Comparison of ENCODE assay signal across 18 mouse cellular contexts in genomic region chr3:65950831-65951365, GRCm38 (mm10). TPM values are rescaled to one million over a fixed set of nuclear protein-coding genes. Genes with fewer than 3 reads are reported as not detected.
DNase-seq lines count a peak whose midpoint lies in the region; ATAC-seq and TF ChIP-seq lines count a peak whose summit lies in the region.
"Had no signal": no experiment of that assay in that cellular context is flagged by ENCODE, and none has a peak within 500 bp of the region (broad histone marks: within the 10 kb centered on the region; RNA-seq: fewer than 3 reads in every experiment).

No protein-coding gene starts in this region.

- H3K4me1 ChIP-seq in liver, postnatal 0 days (ENCODE audit: insufficient read depth), result peaks cover 19% of the 10 kb centered on the region
- H3K4me1 ChIP-seq in liver, embryonic 12.5 days, result peaks cover 36% of the 10 kb centered on the region
- H3K4me1 ChIP-seq in stomach, postnatal 0 days (replicated peaks; ENCODE audit: control insufficient read depth, insufficient read depth), result no peaks in the 10 kb centered on the region

- WGBS in liver, postnatal 0 days (ENCODE audit: insufficient replicate concordance), result 86% methylated on average over 4 of the region's 4 CpGs
- WGBS in liver, embryonic 12.5 days (ENCODE audit: insufficient replicate concordance), result 90% methylated on average over 4 of the region's 4 CpGs
- 81% methylated on average over 4 of the region's 4 CpGs for WGBS in stomach, postnatal 0 days

- DNase-seq in liver, postnatal 0 days, result no peak
- peak; percentile 57 for DNase-seq in cerebellum, adult 11-12 months
- peak; percentile 69 to 76 for DNase-seq in cerebellum, postnatal 25 days
- no peak for DNase-seq in urinary bladder, postnatal 36 days (ENCODE audit: low spot score in 2 of 2)
- no peak for DNase-seq in stomach, postnatal 0 days (ENCODE audit: low spot score)
- DNase-seq in ovary, postnatal 36 days (ENCODE audit: low spot score), result no peak
- DNase-seq: kidney, adult 8-10 months; kidney, postnatal 36 days; liver; lung, adult 2 months; lung, postnatal 36 days; retina, postnatal 1 day; right cerebral cortex, postnatal 4 days; thymus, postnatal 36 days had no signal

- no peak overlapping the region for H3K27ac ChIP-seq in liver, postnatal 0 days (ENCODE audit: low read depth)
- no peak overlapping the region for H3K27ac ChIP-seq in liver, embryonic 12.5 days
- no peak overlapping the region for H3K27ac ChIP-seq in stomach, postnatal 0 days (replicated peaks)
- H3K27ac ChIP-seq: forebrain, embryonic 13.5 days had no signal

- peaks cover 84% of the 10 kb centered on the region for H3K36me3 ChIP-seq in liver, postnatal 0 days (replicated peaks; ENCODE audit: insufficient read depth, low read length)
- peaks cover 88% of the 10 kb centered on the region for H3K36me3 ChIP-seq in liver, embryonic 12.5 days
- peaks cover 16% of the 10 kb centered on the region for H3K36me3 ChIP-seq in stomach, postnatal 0 days (ENCODE audit: control insufficient read depth, insufficient read depth, low read length)

- H3K27me3 ChIP-seq in liver, postnatal 0 days (ENCODE audit: insufficient read depth, low read length), result no peaks in the 10 kb centered on the region
- no peaks in the 10 kb centered on the region for H3K27me3 ChIP-seq in liver, embryonic 12.5 days (replicated peaks)
- H3K27me3 ChIP-seq in stomach, postnatal 0 days (ENCODE audit: control insufficient read depth, insufficient read depth, low read length), result no peaks in the 10 kb centered on the region
- H3K27me3 ChIP-seq: forebrain, embryonic 13.5 days had no signal

- TF ChIP-seq EP300 in liver, postnatal 0 days (IDR thresholded peaks at IDR 0.05; ENCODE audit: low read depth), result no peak
- TF ChIP-seq EP300 in stomach, postnatal 0 days (optimal IDR thresholded peaks at IDR 0.05), result no peak

- H3K9me3 ChIP-seq in liver, postnatal 0 days (ENCODE audit: low read length), result no peaks in the 10 kb centered on the region
- H3K9me3 ChIP-seq in liver, embryonic 12.5 days (replicated peaks), result no peaks in the 10 kb centered on the region
- no peaks in the 10 kb centered on the region for H3K9me3 ChIP-seq in stomach, postnatal 0 days (ENCODE audit: control insufficient read depth, low read length)
- H3K9me3 ChIP-seq: forebrain, embryonic 13.5 days had no signal

- ATAC-seq in liver, postnatal 0 days, result peak; percentile 8; the same call in 1 of the 2 replicates
- ATAC-seq in liver, embryonic 12.5 days, result no peak; the same call in 1 of the 2 replicates
- no peak for ATAC-seq in stomach, postnatal 0 days (ENCODE audit: low FRiP score, low TSS enrichment)
- ATAC-seq: forebrain, embryonic 13.5 days had no signal

- H3K4me3 ChIP-seq in liver, postnatal 0 days (ENCODE audit: low read depth, low read length), result no peak overlapping the region
- H3K4me3 ChIP-seq in liver, embryonic 12.5 days, result no peak overlapping the region
- no peak overlapping the region for H3K4me3 ChIP-seq in stomach, postnatal 0 days (ENCODE audit: low read depth, low read length)
- H3K4me3 ChIP-seq: forebrain, embryonic 13.5 days; myocyte had no signal

- no peak for TF ChIP-seq CTCF in liver, postnatal 0 days (IDR thresholded peaks at IDR 0.05; ENCODE audit: low read depth)
- TF ChIP-seq CTCF in stomach, postnatal 0 days (IDR thresholded peaks at IDR 0.05; ENCODE audit: low read depth), result no peak

- no peak overlapping the region for H3K4me2 ChIP-seq in liver, postnatal 0 days (ENCODE audit: low read depth, low read length)
- H3K4me2 ChIP-seq in liver, embryonic 12.5 days, result no peak overlapping the region
- H3K4me2 ChIP-seq in stomach, postnatal 0 days (replicated peaks; ENCODE audit: low read depth), result no peak overlapping the region
- H3K4me2 ChIP-seq: forebrain, embryonic 13.5 days; midbrain, embryonic 11.5 days had no signal

- H3K9ac ChIP-seq in liver, postnatal 0 days (replicated peaks), result no peak overlapping the region
- H3K9ac ChIP-seq in liver, embryonic 12.5 days, result no peak overlapping the region
- H3K9ac ChIP-seq in stomach, postnatal 0 days (ENCODE audit: low read length), result no peak overlapping the region
- H3K9ac ChIP-seq: forebrain, embryonic 13.5 days had no signal

RNA-seq across cellular contexts. Expression of gene Ccnl1, which starts 7.2 kb away (rescaled TPM):
- 33.1 and 38.1 TPM in 2 replicates for polyA plus RNA-seq in liver, postnatal 0 days (2015; fragmentation: Nextera tagmentation; extraction: Ambion mirVana)
- 74.5 and 74.8 TPM in 2 replicates for polyA plus RNA-seq in liver, embryonic 12.5 days (2016; fragmentation: Nextera tagmentation; extraction: Ambion mirVana)
- 51.4 and 54.3 TPM in 2 replicates for polyA plus RNA-seq in stomach, postnatal 0 days (2015; fragmentation: Nextera tagmentation; extraction: Ambion mirVana)

Comparison
In these comparisons a context has a peak if more than half of its experiments do, and no peak if none do; other contexts are left out.
1. DNase-seq: peak in cerebellum, adult 11-12 months (single experiment) and cerebellum, postnatal 25 days (2 of 2); none in liver, postnatal 0 days (single experiment), urinary bladder, postnatal 36 days (0 of 2), stomach, postnatal 0 days (single experiment) and ovary, postnatal 36 days (single experiment).